8 mouse cellular contexts compared by ENCODE assay signal in genomic region chr13:49172971-49173596, GRCm38 (mm10). TPM values are rescaled to one million over a fixed set of nuclear protein-coding genes. Genes with fewer than 3 reads are reported as not detected.
DNase-seq lines count a peak whose midpoint lies in the region; ATAC-seq and TF ChIP-seq lines count a peak whose summit lies in the region.

No protein-coding gene starts in this region.

- intact Hi-C loops in heart, postnatal 10 days (cut with DNase I), result loop anchor here (2.0 to 5.0 kb wide), 6 partner anchors 32 to 518 kb away; no protein-coding TSS in a partner anchor

- DNase-seq in c-Kit-positive CD71-positive TER-119-positive erythroid progenitor cells, embryonic 14.5 days (ENCODE audit: low spot score), result peak; percentile 61
- peak; percentile 94 to 96 for DNase-seq in heart, postnatal 10 days
- DNase-seq in kidney, postnatal 36 days, result peak; percentile 90 to 97
- DNase-seq in stomach, postnatal 0 days (ENCODE audit: low spot score), result peak; percentile 92

- no peaks in the 10 kb centered on the region for H3K4me1 ChIP-seq in ES-Bruce4 (ENCODE audit: control insufficient read depth, insufficient read depth, low read length)
- H3K4me1 ChIP-seq in forebrain, embryonic 12.5 days, result no peaks in the 10 kb centered on the region
- no peaks in the 10 kb centered on the region; the same call in 1 of the 2 replicates for H3K4me1 ChIP-seq in liver, embryonic 16.5 days (ENCODE audit: control insufficient read depth, low read depth, low read length)
- peaks cover 3% of the 10 kb centered on the region; the same call in 1 of the 2 replicates for H3K4me1 ChIP-seq in neural tube, embryonic 13.5 days (replicated peaks)
- no peaks in the 10 kb centered on the region for H3K4me1 ChIP-seq in stomach, postnatal 0 days (replicated peaks; ENCODE audit: control insufficient read depth, insufficient read depth)

- ATAC-seq in forebrain, embryonic 12.5 days (ENCODE audit: low FRiP score), result peak; percentile 75; the same call in 1 of the 2 replicates
- ATAC-seq in liver, embryonic 16.5 days (ENCODE audit: low read depth), result 0 out of 2 replicates have a peak, but pooled peaks have one; percentile 35
- ATAC-seq in neural tube, embryonic 13.5 days (ENCODE audit: low read depth), result peak; percentile 70
- peak; percentile 79 for ATAC-seq in stomach, postnatal 0 days (ENCODE audit: low FRiP score, low TSS enrichment)

- WGBS in forebrain, embryonic 12.5 days, result 7% methylated on average over 12 of the region's 12 CpGs
- 4% methylated on average over 12 of the region's 12 CpGs for WGBS in liver, embryonic 16.5 days (ENCODE audit: insufficient replicate concordance)
- WGBS in neural tube, embryonic 13.5 days, result 11% methylated on average over 12 of the region's 12 CpGs
- 7% methylated on average over 12 of the region's 12 CpGs for WGBS in stomach, postnatal 0 days

- H3K27me3 ChIP-seq in ES-Bruce4 (ENCODE audit: control insufficient read depth, insufficient read depth, low read length, poor library complexity, severe bottlenecking), result no peaks in the 10 kb centered on the region
- H3K27me3 ChIP-seq in forebrain, embryonic 12.5 days, result peaks cover 5% of the 10 kb centered on the region; the same call in 1 of the 2 replicates
- H3K27me3 ChIP-seq in liver, embryonic 16.5 days (ENCODE audit: control insufficient read depth, insufficient read depth, low read depth, low read length), result no peaks in the 10 kb centered on the region
- H3K27me3 ChIP-seq in neural tube, embryonic 13.5 days, result no peaks in the 10 kb centered on the region
- H3K27me3 ChIP-seq in stomach, postnatal 0 days (ENCODE audit: control insufficient read depth, insufficient read depth, low read length), result no peaks in the 10 kb centered on the region

- no peak overlapping the region for H3K4me2 ChIP-seq in forebrain, embryonic 12.5 days
- no peak overlapping the region for H3K4me2 ChIP-seq in liver, embryonic 16.5 days (ENCODE audit: low read depth, low read length)
- no peak overlapping the region for H3K4me2 ChIP-seq in neural tube, embryonic 13.5 days
- no peak overlapping the region for H3K4me2 ChIP-seq in stomach, postnatal 0 days (replicated peaks; ENCODE audit: low read depth)

- peak; percentile 95 for TF ChIP-seq CTCF in ES-Bruce4 (IDR thresholded peaks at IDR 0.05; ENCODE audit: low read depth, low read length)
- peak; percentile 97 for TF ChIP-seq CTCF in stomach, postnatal 0 days (IDR thresholded peaks at IDR 0.05; ENCODE audit: low read depth)

- H3K36me3 ChIP-seq in ES-Bruce4 (ENCODE audit: control insufficient read depth, insufficient read depth, low read length, poor library complexity, severe bottlenecking), result no peaks in the 10 kb centered on the region
- H3K36me3 ChIP-seq in forebrain, embryonic 12.5 days (replicated peaks), result no peaks in the 10 kb centered on the region
- H3K36me3 ChIP-seq in liver, embryonic 16.5 days (ENCODE audit: control insufficient read depth, insufficient read depth), result no peaks in the 10 kb centered on the region
- H3K36me3 ChIP-seq in neural tube, embryonic 13.5 days, result no peaks in the 10 kb centered on the region
- H3K36me3 ChIP-seq in stomach, postnatal 0 days (ENCODE audit: control insufficient read depth, insufficient read depth, low read length), result no peaks in the 10 kb centered on the region

- TF ChIP-seq POLR2A in ES-Bruce4 (IDR thresholded peaks at IDR 0.05; ENCODE audit: insufficient read depth, low read length), result no peak

- H3K9ac ChIP-seq in ES-Bruce4 (ENCODE audit: low read depth, poor library complexity, severe bottlenecking), result no peak overlapping the region
- no peak overlapping the region for H3K9ac ChIP-seq in forebrain, embryonic 12.5 days
- H3K9ac ChIP-seq in liver, embryonic 16.5 days (ENCODE audit: low read depth, low read length), result no peak overlapping the region
- H3K9ac ChIP-seq in neural tube, embryonic 13.5 days, result no peak overlapping the region
- no peak overlapping the region for H3K9ac ChIP-seq in stomach, postnatal 0 days (ENCODE audit: low read length)

- no peak overlapping the region for H3K4me3 ChIP-seq in ES-Bruce4 (ENCODE audit: low read depth, low read length)
- H3K4me3 ChIP-seq in forebrain, embryonic 12.5 days (replicated peaks), result no peak overlapping the region
- H3K4me3 ChIP-seq in liver, embryonic 16.5 days (ENCODE audit: low read depth, low read length), result no peak overlapping the region
- no peak overlapping the region for H3K4me3 ChIP-seq in neural tube, embryonic 13.5 days
- no peak overlapping the region for H3K4me3 ChIP-seq in stomach, postnatal 0 days (ENCODE audit: low read depth, low read length)

- no peak overlapping the region for H3K27ac ChIP-seq in ES-Bruce4 (ENCODE audit: insufficient read depth, low read length)
- H3K27ac ChIP-seq in forebrain, embryonic 12.5 days, result no peak overlapping the region
- H3K27ac ChIP-seq in liver, embryonic 16.5 days (ENCODE audit: low read length), result no peak overlapping the region
- H3K27ac ChIP-seq in neural tube, embryonic 13.5 days (replicated peaks), result no peak overlapping the region
- H3K27ac ChIP-seq in stomach, postnatal 0 days (replicated peaks), result no peak overlapping the region

- no peak for TF ChIP-seq EP300 in ES-Bruce4 (IDR thresholded peaks at IDR 0.05; ENCODE audit: insufficient read depth, low read depth, low read length)
- no peak for TF ChIP-seq EP300 in stomach, postnatal 0 days (optimal IDR thresholded peaks at IDR 0.05)

- H3K9me3 ChIP-seq in ES-Bruce4 (replicated peaks; ENCODE audit: control insufficient read depth, insufficient read depth, low read length, poor library complexity, severe bottlenecking), result no peaks in the 10 kb centered on the region
- H3K9me3 ChIP-seq in forebrain, embryonic 12.5 days, result no peaks in the 10 kb centered on the region
- no peaks in the 10 kb centered on the region for H3K9me3 ChIP-seq in liver, embryonic 16.5 days (replicated peaks; ENCODE audit: control insufficient read depth, low read length)
- no peaks in the 10 kb centered on the region for H3K9me3 ChIP-seq in neural tube, embryonic 13.5 days
- no peaks in the 10 kb centered on the region for H3K9me3 ChIP-seq in stomach, postnatal 0 days (ENCODE audit: control insufficient read depth, low read length)

RNA-seq across cellular contexts. Expression of gene Ninj1, which starts 14.2 kb away (rescaled TPM):
- 30.0 and 37.7 TPM in 2 replicates for polyA plus RNA-seq in ES-Bruce4 (2011; ENCODE audit: insufficient read depth, insufficient read length, low read depth, missing spikeins)
- polyA plus RNA-seq in forebrain, embryonic 12.5 days (2016; fragmentation: Nextera tagmentation; extraction: Ambion mirVana), result 14.3 and 16.9 TPM in 2 replicates
- total RNA-seq in heart, postnatal 10 days (2021), result 10 to 100 TPM; 45.2 to 88.0 TPM
- 54.3 and 58.0 TPM in 2 replicates for polyA plus RNA-seq in liver, embryonic 16.5 days (2015; fragmentation: Nextera tagmentation; extraction: Ambion mirVana)
- 21.8 and 24.6 TPM in 2 replicates for polyA plus RNA-seq in neural tube, embryonic 13.5 days (2015; fragmentation: Nextera tagmentation; extraction: Ambion mirVana)
- 76.3 and 83.1 TPM in 2 replicates for polyA plus RNA-seq in stomach, postnatal 0 days (2015; fragmentation: Nextera tagmentation; extraction: Ambion mirVana)

RNA-seq across cellular contexts. Expression of gene Wnk2, which starts 25.3 kb away (rescaled TPM):
- polyA plus RNA-seq in ES-Bruce4 (2011; ENCODE audit: insufficient read depth, insufficient read length, low read depth, missing spikeins), result 6.1 and 7.9 TPM in 2 replicates
- 11.4 and 13.7 TPM in 2 replicates for polyA plus RNA-seq in forebrain, embryonic 12.5 days (2016; fragmentation: Nextera tagmentation; extraction: Ambion mirVana)
- 10 to 100 TPM; 26.9 to 27.6 TPM for total RNA-seq in heart, postnatal 10 days (2021)
- 0.08 and 0.15 TPM in 2 replicates for polyA plus RNA-seq in liver, embryonic 16.5 days (2015; fragmentation: Nextera tagmentation; extraction: Ambion mirVana)
- polyA plus RNA-seq in neural tube, embryonic 13.5 days (2015; fragmentation: Nextera tagmentation; extraction: Ambion mirVana), result 17.2 and 17.9 TPM in 2 replicates
- 1.6 and 1.7 TPM in 2 replicates for polyA plus RNA-seq in stomach, postnatal 0 days (2015; fragmentation: Nextera tagmentation; extraction: Ambion mirVana)

RNA-seq across cellular contexts. Expression of gene Card19, which starts 42.8 kb away (rescaled TPM):
- polyA plus RNA-seq in ES-Bruce4 (2011; ENCODE audit: insufficient read depth, insufficient read length, low read depth, missing spikeins), result 21.6 and 22.1 TPM in 2 replicates
- 15.3 and 17.2 TPM in 2 replicates for polyA plus RNA-seq in forebrain, embryonic 12.5 days (2016; fragmentation: Nextera tagmentation; extraction: Ambion mirVana)
- 100 to 1,000 TPM; 112 to 117 TPM for total RNA-seq in heart, postnatal 10 days (2021)
- 16.4 and 18.2 TPM in 2 replicates for polyA plus RNA-seq in liver, embryonic 16.5 days (2015; fragmentation: Nextera tagmentation; extraction: Ambion mirVana)
- 35.3 and 47.8 TPM in 2 replicates for polyA plus RNA-seq in neural tube, embryonic 13.5 days (2015; fragmentation: Nextera tagmentation; extraction: Ambion mirVana)
- 83.5 and 86.2 TPM in 2 replicates for polyA plus RNA-seq in stomach, postnatal 0 days (2015; fragmentation: Nextera tagmentation; extraction: Ambion mirVana)
